Mouse (Mus musculus) thymus, postnatal 0 days (tissue): ENCODE measurements around the gene Glyctk. TPM values are rescaled to one million over a fixed set of nuclear protein-coding genes. Genes with fewer than 3 reads are reported as not detected.

Source experiments
- DNase-seq: peaks from one replicate; pipeline ENCODE4 v3.0.0-alpha.2; 2015; ENCODE audit warnings: low spot score
- polyA plus RNA-seq: library from polyadenylated mRNA; unstranded; fragments of >200 nt; fragmentation: Nextera tagmentation; extraction: Ambion mirVana; gene quantifications from 2 replicates; pipeline ENCODE4 v1.2.1, GENCODE M21; 2015

Glyctk gene
- 3.8 and 4.3 TPM in 2 replicates for polyA plus RNA-seq

DNA sequence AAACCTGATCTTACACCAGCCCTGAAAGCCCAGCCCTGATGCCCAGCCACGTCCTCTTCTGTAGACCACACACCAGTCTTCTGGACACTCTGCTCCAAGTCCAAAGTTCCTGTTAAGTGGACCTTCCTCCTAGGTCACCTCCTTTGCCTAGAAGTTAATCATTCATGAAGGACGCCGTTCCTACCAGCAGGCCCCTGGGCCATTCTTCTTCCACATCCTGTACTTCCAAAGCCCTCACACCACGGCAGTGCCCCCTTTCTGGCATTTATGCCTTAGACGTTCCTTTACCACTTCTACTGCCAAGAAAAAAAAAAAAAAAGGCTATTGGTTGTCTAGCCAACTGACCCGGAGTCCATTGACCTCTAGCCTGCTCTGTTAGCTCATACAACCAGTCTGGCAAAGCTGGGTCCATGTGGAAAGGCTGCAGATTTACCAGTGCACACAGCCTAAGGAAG is at the start of gene Glyctk:
TSS of gene Glyctk (minus strand) at position 102 of the 455 bp plus-strand sequence.
- no peak for DNase-seq

DNA sequence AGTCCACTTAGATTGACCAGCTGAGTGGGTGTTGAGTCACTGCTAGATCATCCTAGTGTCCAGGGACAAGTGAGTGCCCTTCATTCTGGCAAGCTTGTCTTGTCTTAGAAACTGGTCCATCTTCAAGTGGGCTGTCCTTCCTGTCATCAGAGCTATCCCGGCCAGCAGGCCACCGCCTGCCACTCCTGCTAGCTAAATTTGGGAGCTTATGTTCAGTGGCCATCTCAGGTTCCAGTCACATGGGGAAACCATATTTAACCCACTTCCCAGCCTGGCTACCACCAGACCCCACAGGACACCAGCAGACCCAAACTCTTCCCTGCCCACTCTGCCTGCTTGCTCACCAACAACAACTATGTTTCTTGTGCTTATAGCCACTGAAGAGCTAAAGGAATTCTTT is 48.6 kb upstream of the Glyctk start:
- DNase-seq = no peak

DNA sequence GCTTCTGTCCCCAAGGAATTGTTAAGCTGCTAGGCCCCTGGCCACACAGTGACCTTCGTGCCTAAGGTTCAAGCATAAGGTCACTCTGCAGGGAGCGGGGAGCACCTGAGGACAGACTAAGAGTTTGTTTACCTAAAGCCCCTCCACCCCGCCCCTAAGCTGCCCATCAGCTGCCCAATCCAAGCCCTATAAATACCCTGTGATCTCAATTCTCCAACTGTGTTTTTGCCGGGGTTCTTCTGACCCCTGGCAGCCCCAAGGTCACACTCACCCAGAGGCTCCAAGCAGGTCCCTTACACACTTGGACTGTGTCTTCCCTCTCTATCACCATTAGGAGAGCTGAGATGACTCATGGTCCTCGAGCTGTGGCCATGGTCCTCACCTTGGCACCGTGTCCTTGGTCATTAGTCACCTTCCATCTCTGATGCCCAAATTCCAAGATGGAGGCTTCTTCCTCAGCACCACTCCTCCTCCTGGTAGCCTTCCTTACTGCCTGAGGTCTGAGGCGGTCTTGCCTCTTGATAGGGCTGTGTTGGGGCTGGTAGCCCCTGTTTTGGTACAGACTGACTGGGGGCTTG is 47.9 kb upstream of the Glyctk start:
- DNase-seq = no peak

DNA sequence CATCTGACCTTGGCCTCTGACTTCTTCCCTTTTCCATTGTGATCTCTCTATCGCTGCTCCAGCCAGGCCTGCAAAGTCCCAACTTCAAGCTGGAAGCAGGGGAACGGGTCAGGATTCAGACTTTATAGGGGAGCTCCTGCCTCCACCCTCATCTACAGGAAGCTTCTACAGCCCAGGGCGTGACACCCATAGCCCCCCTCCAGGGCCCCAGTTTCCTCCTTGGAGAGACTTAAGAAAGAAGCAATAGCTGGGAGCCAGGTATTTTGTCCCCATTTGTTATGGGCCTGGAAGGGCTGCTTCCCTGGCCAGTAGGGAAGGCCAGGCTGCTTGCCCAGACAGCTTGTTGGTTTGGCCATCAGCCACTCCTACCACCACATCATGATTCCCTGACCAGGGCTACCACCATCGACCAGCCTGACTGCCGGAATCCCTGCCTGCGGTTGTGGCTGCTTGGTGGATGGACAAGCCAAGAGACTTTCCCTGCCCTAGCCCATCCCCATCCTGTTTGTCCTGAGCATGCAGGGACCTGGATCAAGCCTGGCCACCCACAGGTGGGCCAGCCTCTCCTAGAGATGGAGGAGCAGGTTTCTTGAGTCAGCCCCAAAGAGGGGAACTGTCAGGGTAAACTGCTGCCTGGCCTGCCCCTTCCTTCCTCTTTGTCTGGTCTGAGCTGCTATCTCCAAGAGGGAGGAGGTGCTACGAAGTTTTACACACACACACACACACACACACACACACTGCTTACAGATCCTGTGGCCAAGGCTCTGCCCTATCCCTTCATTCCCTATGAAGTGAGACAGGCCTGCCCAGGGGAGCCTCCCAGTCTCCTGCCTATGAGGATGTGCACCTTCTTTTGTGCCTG is 46.3 kb upstream of the Glyctk start:
- DNase-seq = peak; percentile 33

DNA sequence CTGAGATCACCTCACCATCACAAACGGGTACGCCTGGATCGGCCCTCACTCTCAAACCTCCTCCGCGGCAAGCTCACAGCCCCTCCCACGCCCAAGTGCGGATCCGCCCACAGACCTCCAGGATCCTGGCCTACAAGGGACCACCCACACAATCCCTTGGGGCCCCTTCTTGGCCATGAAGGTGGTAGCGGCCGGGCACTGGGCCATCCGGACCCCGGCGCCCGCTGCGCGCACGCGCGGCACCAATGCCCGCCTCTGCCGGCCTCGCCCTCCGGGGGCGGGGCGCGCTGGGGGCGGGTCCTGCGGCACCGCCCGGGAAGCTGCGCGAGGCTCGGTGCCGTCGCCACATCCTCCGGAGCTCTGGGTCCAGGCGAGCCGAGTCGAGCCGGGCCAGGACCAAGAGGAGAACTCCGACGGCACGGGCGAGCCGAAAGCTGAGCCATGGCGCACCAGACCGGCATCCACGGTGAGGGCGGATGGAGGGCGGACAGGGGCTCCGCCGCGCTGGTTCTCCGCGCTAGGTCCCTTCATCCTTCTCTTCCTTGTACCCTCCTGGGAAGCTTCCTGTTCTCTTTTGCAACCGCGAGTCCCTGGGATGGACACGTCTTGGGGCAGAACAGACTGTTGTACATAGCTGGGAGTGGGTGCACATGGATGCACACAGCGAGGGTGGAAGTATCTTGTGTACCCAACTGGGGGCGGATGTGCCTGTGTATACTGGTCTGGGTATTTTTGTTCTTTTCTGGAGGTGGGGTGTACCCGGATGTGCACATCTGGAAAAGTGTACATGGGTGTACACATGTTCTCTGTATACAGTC is 45.1 kb upstream of the Glyctk start, which contains the start of gene Twf2:
TSS of gene Twf2 (plus strand) at position 290 of the 818 bp plus-strand sequence.
- DNase-seq = peak; percentile 88

DNA sequence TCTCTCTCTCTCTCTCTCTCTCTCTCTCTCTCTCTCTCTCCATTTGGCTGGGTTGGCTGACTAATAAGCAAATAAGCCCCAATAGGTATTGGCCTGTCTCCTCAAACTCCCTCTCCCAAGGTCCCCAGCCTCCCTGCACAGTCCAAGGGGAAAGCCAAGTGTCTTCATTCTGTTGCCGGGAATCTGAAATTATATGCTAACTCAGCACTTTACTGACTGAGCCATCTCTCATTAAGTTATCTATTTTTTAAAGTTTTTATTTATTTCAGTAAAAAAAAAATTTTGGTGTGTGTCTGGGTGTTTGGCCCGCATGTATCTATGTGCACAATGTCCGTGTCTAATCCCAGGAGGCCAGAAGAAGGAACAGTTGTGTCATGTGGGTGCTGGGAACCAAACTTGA is 44.0 kb upstream of the Glyctk start:
- DNase-seq = no peak

DNA sequence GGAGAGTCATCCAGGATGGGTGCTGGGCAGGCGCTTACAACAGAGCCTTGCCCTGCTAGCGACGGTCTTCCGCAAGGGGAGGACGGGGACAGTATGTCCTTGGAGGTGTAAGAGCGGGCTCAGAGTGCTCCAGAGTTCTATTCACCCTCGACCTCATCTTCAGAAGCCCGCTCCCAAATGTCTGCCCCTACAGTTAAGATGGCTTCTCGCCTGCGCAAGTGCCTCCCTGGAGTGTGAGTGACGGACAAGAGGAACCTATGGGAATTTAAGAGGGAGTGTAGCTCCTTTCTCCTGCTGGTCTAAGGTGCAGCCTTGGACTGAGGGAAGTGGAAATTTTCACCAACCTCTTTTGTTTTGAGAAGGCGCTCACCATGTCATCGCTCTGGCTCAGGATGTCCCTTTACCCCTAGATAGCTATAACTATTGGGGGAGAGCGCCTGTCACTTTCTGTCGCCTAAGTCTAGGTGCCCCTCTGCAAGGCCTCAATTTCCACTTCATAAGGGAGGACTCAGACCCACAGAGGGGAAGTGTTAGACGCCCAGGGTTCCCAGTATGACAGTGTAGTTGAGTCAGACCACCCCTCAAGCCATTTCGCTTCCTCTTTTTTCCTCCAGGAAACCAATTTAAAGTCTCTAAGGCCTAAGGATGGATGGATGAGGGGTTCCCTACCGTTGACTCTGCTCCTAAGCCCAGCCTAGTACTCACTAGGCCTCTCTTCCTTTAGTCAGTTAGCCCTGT is 41.8 kb upstream of the Glyctk start, which contains the start of gene Ppm1m:
TSS of gene Ppm1m (minus strand) at position 212 of the 738 bp plus-strand sequence.
- DNase-seq = no peak

DNA sequence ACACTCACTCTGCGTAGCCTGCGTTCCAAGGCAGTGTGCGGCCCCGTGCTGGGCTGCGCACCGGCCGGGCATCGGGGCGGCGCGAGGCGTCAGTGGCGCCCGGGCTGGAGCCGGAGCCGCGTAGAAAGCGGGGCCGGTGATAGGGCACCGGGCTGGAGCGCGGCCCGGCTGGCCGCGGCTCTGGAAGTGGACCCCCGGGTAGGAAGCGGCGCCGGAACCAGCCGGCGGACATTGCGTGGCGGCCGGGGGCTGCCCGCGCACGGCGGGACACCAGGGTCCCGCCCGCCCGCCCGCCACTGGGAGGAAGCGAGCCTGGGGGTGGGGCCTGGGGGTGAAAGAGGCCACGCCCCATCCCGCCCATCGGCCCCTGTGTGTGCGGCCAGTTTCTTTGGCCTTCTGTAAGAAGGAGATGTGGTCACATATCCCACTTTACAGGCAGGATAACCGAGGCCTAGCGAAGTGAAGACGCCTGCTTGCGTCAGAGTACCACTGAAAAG is 41.1 kb upstream of the Glyctk start:
- peak; percentile 58 for DNase-seq

DNA sequence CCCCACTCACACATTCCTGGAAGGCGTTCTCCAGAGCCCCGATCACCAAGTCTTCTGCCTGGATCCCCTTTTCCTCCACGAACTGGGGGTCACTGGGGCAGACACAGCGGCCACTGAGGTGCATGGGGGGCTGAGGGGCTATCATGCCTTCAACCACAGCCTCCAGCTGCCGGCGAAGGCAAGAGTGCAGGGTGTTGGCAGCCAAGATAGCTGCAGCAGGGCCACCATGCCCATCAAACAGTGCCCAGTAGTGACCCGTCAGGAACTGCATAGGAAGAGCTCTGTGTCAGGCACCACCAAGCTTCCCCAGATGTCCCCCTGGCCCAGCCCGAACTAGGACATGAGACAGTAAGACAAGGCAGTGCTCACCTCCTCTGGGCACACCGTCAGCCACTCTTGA is 39.8 kb upstream of the Glyctk start:
- no peak for DNase-seq

DNA sequence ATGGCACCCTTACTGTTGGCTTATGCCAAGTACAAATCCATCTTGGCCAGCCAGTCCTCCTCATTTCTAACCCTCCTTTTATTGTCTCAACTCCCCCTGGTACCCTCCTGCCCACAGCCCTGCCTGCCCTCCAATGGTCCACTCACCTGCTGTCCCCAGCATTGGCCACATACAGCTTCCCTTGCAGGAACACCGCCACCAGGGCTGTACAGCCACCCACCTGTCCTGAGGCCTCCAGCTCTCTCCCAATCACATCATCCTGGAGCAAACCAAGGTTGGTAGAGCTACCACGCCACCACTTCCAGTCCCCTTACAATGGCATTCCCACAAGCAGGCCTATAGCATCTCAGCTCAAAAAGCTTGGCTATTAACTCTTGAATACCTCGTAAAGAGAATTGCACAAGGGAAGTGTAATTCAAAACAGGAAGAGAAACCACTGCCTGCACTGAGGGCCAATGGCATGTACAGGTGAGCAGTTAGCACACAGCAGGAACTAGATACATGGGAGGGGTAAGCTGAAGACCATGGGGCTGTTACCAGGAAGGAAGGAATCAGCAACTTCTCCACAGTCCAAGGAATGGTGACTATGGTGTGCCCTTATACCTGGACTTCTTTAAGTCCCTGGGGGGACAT is 39.3 kb upstream of the Glyctk start:
- no peak for DNase-seq

DNA sequence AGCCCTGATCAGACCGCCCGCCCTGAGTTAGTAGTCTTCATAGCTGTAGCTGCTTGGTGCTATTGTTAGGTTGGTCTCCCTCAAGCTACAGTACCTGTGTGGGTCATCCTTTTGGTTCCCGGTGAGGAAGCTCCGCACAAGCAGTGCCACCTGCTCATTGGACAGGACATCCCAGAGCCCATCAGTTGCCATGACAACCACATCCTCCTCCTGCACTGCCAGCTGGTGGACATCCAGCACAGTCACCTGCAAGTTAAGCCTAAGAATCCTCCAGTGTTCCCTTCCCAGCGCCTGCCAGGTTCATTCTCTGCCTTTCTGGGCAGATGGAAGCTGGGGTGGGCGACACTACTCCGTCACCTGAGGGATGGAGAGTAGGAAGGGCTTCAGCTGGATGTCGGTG is 37.8 kb upstream of the Glyctk start:
- no peak for DNase-seq

DNA sequence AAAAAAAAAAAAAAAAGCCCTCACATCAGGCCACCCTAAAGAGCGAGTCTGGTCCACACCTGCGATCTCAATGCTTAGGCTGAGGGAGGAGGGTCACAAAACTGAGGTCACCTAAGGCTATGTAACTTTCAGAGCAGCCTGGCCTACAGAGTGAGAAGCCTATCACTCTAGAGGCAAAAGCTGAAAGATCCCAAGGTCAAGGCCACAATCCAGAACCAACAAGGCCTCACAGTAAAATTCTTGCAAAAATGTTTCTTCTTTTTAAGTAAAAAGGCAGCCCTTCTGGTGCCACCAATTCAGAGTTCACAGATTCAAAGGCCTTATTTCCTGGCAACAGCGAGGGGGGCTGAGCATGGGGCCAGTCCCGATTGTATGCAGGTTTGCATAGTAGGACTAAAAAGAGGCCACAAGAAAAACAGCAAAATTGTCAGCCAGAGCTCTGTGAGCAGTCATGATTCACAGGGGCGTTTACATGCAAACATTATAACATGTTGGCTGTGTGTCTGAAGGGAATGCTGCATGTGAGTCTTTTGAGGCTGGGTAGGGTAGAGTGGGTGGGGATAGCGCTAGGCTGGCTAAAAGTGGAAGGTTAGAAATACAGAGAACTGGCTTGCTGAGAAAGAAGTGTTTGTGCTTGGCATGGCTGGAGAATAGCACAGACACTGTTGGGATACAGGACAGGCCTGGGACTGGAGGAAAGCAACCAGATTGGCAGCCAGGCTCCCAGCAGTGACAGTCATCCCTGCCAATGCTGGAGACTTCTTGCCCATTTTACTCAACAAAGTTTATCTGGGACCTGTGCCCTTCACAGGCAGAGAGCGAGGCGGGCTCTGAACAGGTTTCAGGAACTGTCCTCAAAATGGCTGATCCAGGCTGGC is 36.2 kb upstream of the Glyctk start:
- DNase-seq = no peak

DNA sequence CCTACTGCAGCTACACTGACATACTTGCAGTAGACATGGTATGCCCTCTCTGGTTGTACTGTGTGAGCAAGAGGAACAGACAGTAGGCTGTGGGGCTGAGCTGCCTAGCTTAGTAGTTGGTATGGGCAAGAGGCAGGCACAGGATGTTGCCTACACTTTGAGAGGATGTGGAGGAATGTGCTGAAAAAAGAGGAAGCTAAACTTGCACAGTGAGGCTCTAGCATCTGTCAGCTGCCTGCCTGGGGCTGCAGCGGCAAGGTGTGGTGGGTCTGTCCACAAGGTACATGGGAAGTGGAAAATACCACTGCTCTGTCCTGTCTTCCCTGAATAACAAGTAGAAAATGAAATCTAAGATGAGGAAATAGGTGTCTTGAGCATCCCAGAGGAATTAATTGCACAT is 35.1 kb upstream of the Glyctk start:
- DNase-seq = peak; percentile 37

DNA sequence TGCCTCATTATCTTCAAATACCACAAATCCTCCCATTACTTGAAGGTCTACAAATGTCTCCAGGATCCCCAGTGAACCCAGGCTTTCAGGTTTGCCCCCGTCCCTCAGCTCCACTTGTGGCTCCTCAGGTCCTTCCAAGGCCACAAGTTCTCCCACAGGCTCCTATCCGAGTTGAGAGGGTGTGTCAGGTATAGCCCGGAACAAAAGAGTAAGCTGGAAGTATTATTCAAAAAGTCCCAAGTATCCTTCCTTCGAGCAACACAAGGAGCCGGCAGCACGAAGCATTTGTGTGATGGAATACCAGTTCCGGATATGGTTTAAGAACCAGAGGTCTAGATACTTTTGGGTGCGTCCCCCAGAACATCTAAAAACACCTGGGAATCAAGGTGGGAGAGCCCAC is 34.1 kb upstream of the Glyctk start:
- no peak for DNase-seq

DNA sequence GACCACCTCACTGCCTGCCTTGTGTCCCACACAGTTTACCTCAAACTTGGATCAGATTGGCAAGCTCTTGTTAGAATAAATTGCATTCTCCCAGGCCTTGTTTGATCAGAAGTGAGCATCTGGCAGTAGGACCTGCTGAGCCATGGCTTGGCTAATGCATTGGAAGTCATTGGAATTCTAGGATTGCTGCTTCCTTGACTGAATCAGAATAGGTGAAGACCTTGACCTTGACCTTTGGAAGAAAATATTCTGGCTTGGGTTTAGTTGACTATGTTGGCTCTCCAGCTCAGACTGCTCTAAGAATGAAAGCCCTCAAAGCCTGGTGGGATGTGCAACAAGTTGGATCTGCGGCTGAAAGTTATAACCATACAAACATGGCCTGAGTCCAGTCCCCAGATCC is 33.4 kb upstream of the Glyctk start:
- no peak for DNase-seq

DNA sequence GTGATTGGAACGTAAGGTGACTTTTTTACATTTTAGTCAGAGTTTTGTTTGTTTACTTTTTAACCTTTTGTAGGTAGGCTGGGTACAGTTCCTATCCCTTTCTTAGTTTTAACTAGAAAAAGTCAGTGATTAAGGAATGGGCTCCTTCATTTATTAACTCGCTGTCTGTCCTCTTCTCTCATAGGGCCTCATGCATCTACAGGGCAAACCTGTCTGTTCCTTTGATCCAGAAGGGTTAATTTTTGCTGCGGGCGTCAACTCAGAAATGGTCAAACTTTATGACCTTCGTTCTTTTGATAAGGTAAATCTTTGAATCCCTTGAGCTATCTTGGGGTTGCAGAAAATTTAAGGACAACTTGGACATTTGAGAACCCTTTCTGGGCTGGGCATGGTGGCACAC is 26.1 kb upstream of the Glyctk start:
- DNase-seq = no peak

DNA sequence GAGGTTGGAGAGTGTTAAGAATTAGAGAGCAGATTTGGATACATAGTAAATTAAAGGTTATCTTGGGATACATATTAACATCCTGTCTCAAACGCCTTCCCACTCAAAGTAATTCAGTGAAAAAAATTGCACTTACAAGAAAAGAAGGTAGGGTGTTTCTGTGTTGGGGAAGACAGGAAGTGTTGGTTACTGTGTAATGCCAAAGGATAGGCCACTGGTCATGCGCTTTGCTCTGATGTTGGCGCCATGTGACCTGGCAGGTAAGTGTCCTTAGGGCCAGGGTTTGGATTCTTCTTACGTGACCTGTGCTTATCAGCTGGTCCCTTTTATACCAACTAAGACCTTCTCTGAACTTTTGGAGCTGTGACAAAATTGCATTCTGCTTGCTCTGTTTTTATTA is 24.2 kb upstream of the Glyctk start:
- DNase-seq = no peak

DNA sequence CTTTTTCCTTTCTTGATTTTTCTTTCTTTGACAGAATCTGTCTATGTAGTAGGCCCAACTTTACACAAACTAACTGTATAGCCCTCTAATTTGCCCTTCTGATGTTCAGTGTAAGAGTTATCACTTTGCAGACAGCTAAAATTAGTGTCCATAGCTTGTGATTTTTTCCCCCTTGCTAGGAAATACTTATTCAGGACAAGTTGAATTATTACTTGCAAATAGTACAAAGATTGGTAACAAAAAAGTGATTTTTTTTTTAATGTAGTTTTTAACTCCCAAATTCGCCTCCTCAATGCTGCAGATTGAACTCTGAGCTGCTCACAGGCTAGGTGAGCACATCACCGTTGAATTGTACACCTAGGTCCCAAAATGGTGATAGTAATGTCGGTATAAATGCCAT is 22.0 kb upstream of the Glyctk start:
- no peak for DNase-seq

DNA sequence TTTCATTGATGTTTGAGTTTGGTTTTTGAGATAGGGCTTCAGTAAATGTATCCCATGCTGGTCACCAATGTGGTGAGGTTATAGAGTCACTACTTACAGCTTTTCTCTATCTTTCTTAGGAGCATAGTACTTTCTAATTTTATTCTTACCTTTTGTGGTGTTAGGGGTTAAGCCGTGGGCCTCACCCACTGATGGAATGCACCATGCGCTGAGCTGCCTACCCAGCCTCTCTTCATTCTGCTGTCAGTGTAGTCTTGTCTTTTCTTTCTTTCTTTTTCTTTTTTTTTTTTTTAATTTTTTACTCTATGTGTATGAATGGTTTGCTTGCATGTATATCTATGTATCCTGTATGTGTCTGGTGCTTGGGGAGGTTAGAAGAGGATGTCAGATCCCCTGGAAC is 21.5 kb upstream of the Glyctk start:
- DNase-seq = no peak
